Mouse (Mus musculus): ENCODE results near the gene Itsn2. TPM values are rescaled to one million over a fixed set of nuclear protein-coding genes. Genes with fewer than 3 reads are reported as not detected.

Gene Itsn2
- total RNA-seq, 2 experiments from 2014 or later, result 78.3 to 82.6 TPM

Other genes starting within 250 kb of the Itsn2 start
- gene Ncoa1, start 115.5 kb upstream of the Itsn2 start, total RNA-seq (2021), result 100 to 1,000 TPM; 123 to 133 TPM
- not detected for gene Gm3625, start 289 bp downstream of the Itsn2 start, total RNA-seq (2021)
- 1 to 10 TPM; 2.1 to 2.7 TPM for gene Fam228a, start 145.8 kb downstream of the Itsn2 start, total RNA-seq (2021)
- 10 to 100 TPM; 13.0 to 13.5 TPM for gene Pfn4, start 176.4 kb downstream of the Itsn2 start, total RNA-seq (2021)
- gene Fam228b, start 176.6 kb downstream of the Itsn2 start, total RNA-seq (2021), result 10 to 100 TPM; 21.4 to 31.4 TPM
- 10 to 100 TPM; 84.2 to 86.0 TPM for gene Sf3b6, start 224.9 kb downstream of the Itsn2 start, total RNA-seq (2021)
- 10 to 100 TPM; 69.9 to 71.8 TPM for gene Fkbp1b, start 249.0 kb downstream of the Itsn2 start, total RNA-seq (2021)

Data from layer of hippocampus, postnatal 25 days (tissue).